Mouse (Mus musculus) ES-E14 (cell line): ENCODE results near the gene Ezr. TPM values are rescaled to one million over a fixed set of nuclear protein-coding genes. Genes with fewer than 3 reads are reported as not detected.

Experiments used
- DNase-seq: peaks from one replicate; pipeline ENCODE4 v3.0.0-alpha.2; 2013; ENCODE audit warnings: low read depth, low spot score
- H3K27ac ChIP-seq: 2 replicates; pipeline ENCODE4 v1.5.1; 2012; ENCODE audit warnings: low read depth, mild to moderate bottlenecking, low read length, moderate library complexity, mixed read lengths; ENCODE audit not compliant: poor library complexity, insufficient read depth, severe bottlenecking
- H3K36me3 ChIP-seq: 2 replicates; pipeline ENCODE4 v1.6.1; 2012; ENCODE audit warnings: mild to moderate bottlenecking, low read length, moderate library complexity, mixed read lengths; ENCODE audit not compliant: control insufficient read depth, poor library complexity, insufficient read depth, severe bottlenecking
- H3K4me1 ChIP-seq, 2 experiments: fragments of 150-350 bp in 1 of 2; sonication (generic) in 1 of 2; 2 replicates each; pipeline ENCODE4 v1.6.1; 2012; ENCODE audit warnings: low read length in 2 of 2, mild to moderate bottlenecking in 1 of 2, mixed read lengths in 1 of 2; ENCODE audit not compliant: control insufficient read depth in 2 of 2, insufficient read depth in 2 of 2, poor library complexity in 1 of 2
- H3K4me3 ChIP-seq, 2 experiments: fragments of 150-350 bp in 1 of 2; sonication (generic) in 1 of 2; 2 replicates each; pipeline ENCODE4 v1.5.1; 2012; ENCODE audit warnings: low read length in 2 of 2, low read depth in 1 of 2, mild to moderate bottlenecking in 1 of 2, mixed read lengths in 1 of 2; ENCODE audit not compliant: insufficient read depth in 1 of 2, poor library complexity in 1 of 2, severe bottlenecking in 1 of 2
- H3K9ac ChIP-seq: 2 replicates; pipeline ENCODE4 v1.6.1; 2012; ENCODE audit warnings: low read depth, mild to moderate bottlenecking, low read length, mixed read lengths; ENCODE audit not compliant: poor library complexity, insufficient read depth, severe bottlenecking
- H3K9me3 ChIP-seq: fragments of 150-350 bp; sonication (generic); 2 replicates; pipeline ENCODE4 v1.6.1; 2012; ENCODE audit warnings: low read depth, mild to moderate bottlenecking, low read length; ENCODE audit not compliant: control insufficient read depth, insufficient read depth
- CHD2 ChIP-seq: IDR thresholded peaks from 2 replicates; pipeline ENCODE4 v1.6.1; 2014; ENCODE audit warnings: mild to moderate bottlenecking, low read depth, low read length, inconsistent platforms
- HCFC1 ChIP-seq: IDR thresholded peaks from 2 replicates; pipeline ENCODE4 v1.6.1; 2012; ENCODE audit warnings: low read length, inconsistent platforms, borderline replicate concordance; ENCODE audit not compliant: insufficient read depth
- MAFK ChIP-seq: IDR thresholded peaks from 2 replicates; pipeline ENCODE4 v1.6.1; 2014; ENCODE audit warnings: mild to moderate bottlenecking, low read depth, low read length, inconsistent platforms; ENCODE audit not compliant: insufficient read depth
- ZC3H11A ChIP-seq: IDR thresholded peaks from 2 replicates; pipeline ENCODE4 v1.6.1; 2012; ENCODE audit warnings: low read depth, mild to moderate bottlenecking, inconsistent platforms, low read length, borderline replicate concordance
- ZNF384 ChIP-seq: IDR thresholded peaks from 2 replicates; pipeline ENCODE4 v1.6.1; 2012; ENCODE audit warnings: low read depth, low read length, inconsistent platforms
- in situ Hi-C, 2 experiments: fragments of 600-800 bp; cut with MboI; formaldehyde crosslinking; loops; one replicate each; pipeline ENCODE4 v1.15.1; 2025; ENCODE audit warnings: low sequenced_read_pairs in 2 of 2, inconsistent platforms in 1 of 2; ENCODE audit not compliant: unreplicated experiment in 2 of 2
- total RNA-seq: library from RNA; depleted of rRNA; stranded (reverse); fragments of 300-350 nt; gene quantifications from 2 replicates; pipeline ENCODE4 v1.2.3, GENCODE M21; 2012

Ezr gene
- total RNA-seq, 1 experiment: 131 TPM

DNA sequence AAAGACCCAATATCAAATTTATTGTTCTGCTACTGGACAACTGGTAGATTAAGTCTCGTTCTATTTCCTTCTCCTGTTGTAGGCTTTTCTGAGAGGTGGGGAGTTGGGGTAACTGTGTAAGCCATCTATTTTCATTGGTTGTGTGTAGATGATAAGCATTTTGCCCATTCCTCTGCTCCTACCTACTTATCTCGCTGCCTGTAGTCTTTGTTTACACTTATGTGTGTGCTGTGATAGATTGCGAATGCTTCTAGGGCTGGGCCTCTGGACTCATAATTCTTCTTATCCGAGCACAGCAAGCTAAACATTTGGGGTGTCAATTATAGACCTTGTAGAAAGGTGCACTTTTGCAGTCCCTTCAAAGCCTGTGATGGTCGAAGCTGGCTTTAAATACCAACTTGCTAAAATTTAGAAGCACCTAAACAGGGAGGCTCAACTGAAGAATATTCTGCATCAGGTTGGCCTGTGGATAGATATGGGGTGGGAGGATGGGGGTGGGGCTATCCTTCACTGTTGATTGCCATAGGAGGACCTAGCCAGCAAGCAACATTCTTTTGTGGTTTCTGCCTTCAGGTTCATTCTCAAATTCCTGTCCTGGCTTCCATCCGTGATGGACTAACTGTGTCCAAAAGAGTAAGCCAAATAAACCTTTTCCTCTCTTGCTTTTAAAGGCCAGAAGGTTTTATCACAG is 22.4 kb upstream of the Ezr start:
- no peak overlapping the region for H3K4me3 ChIP-seq
- H3K27ac ChIP-seq: no peak overlapping the region
- no peak for DNase-seq
- peaks cover 2 to 3% of the 10 kb centered on the region in 2 experiments; a peak in 2 of 4 replicates for H3K4me1 ChIP-seq
- H3K36me3 ChIP-seq: no peaks in the 10 kb centered on the region
- no peak for TF ChIP-seq ZNF384
- no peak for TF ChIP-seq ZC3H11A
- no peak for TF ChIP-seq HCFC1
- TF ChIP-seq CHD2: no peak
- H3K9ac ChIP-seq: no peak overlapping the region
- H3K9me3 ChIP-seq: no peaks in the 10 kb centered on the region
- in situ Hi-C loops: no loop called here

DNA sequence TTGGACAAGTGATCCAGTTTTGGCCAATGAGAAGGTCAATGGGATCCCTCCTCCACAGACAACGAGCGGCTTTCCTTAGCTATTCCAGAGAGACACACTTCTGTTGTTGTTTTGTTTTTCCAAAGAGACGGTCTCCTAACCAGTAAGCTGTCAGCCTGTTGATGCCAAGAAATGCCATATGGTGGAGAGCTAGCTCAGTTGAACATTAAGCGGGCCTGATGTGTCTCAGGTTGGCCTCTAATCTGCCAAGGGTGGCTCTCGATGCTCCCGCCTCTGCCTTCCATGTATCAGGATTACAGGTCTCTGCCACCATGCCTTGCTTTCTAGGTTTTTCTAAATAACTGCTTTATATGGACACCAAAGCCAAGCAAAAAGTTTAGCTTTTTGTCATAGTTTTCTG is 21.5 kb upstream of the Ezr start:
- TF ChIP-seq MAFK (no peak), ZNF384 (no peak), ZC3H11A (no peak), HCFC1 (no peak), CHD2 (no peak)
- H3K4me3 ChIP-seq: no peak overlapping the region
- no peak overlapping the region for H3K9ac ChIP-seq
- no peak for DNase-seq
- in situ Hi-C loops: no loop called here
- no peaks in the 10 kb centered on the region for H3K9me3 ChIP-seq
- no peak overlapping the region for H3K27ac ChIP-seq
- peaks cover 2 to 3% of the 10 kb centered on the region in 2 experiments; a peak in 2 of 4 replicates for H3K4me1 ChIP-seq
- no peaks in the 10 kb centered on the region for H3K36me3 ChIP-seq

DNA sequence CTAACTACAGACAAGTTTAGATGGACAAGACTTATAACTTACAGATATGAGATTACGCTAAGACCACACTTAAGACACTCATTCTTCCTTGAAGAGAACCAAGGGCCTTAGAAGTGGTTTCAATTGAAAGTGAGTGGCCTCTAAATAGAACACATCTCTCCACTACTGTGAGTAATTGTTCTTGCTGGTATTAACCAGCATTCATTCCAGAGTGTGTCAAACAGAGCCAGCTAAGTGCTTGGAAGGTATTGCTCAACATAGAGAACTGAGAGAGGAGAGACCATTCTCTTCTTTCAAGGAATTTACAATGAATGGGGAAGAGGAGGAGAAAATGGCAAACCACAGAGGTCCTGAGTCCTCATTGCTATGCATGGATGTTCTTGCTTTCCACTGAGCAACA is 21.0 kb upstream of the Ezr start:
- Histone ChIP-seq H3K27ac (no peak overlapping the region), H3K9ac (no peak overlapping the region), H3K36me3 (no peaks in the 10 kb centered on the region), H3K4me1 (peaks cover 2% of the 10 kb centered on the region in 2 experiments; a peak in 1 of 4 replicates), H3K4me3 (no peak overlapping the region), H3K9me3 (no peaks in the 10 kb centered on the region)
- DNase-seq: no peak
- in situ Hi-C loops: no loop called here
- TF ChIP-seq ZNF384 (no peak), ZC3H11A (no peak), MAFK (no peak), HCFC1 (no peak), CHD2 (no peak)

DNA sequence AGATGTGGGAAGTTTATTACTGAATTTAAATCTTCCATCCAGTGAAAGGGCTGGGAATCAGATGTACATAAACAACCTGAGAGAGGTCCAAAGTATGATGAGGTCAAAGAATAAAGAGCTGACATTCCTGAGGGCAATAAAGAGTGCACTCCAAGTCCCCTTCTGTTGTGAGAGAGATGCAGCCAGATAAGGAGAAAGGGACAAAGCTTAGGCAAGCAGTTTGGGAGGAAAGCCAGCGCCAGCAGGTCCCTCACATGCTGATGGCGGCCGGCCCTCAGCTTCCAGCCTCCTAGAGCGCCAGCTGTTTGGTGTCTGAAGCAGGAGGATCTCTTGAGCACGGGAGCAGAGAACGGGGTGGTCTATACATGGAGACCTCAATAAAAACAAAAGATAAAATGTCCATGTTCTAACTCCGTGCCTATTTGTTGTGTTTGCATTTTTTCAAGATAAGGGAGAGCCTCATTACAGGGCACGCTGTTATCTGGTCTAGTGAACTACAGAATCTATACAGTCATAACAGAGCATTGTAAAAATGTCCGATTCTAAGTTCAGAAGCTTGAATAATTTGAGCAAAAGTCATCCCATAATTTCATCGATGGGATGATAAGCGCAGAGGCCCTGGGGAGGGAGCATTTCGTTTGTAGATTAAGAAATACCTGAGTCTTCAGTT is 15.9 kb upstream of the Ezr start:
- Histone ChIP-seq H3K4me1 (no peaks in the 10 kb centered on the region), H3K36me3 (no peaks in the 10 kb centered on the region), H3K9ac (no peak overlapping the region), H3K9me3 (no peaks in the 10 kb centered on the region), H3K4me3 (no peak overlapping the region), H3K27ac (no peak overlapping the region)
- TF ChIP-seq ZC3H11A (no peak), HCFC1 (no peak)
- no peak for DNase-seq
- in situ Hi-C loops: no loop called here

DNA sequence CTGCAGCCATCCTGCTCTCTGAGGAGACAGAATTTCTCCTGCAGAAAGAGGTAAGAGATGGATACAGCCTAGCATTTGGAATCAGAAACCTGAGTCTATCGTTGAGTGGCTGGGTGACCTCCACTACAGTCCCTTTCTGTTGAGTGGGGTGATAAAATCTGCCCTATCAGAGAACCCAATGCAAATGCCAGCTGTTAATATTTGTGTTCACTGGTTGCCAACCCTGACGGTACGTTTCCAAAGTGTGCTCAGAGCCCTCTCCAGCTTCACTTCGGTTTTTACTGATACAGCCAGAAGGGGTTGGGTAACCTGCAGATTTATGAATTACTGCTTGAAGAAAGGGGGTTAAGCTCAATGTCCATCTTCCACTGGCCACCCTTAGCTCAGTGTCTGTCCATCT is 14.9 kb upstream of the Ezr start:
- no peak overlapping the region for H3K4me3 ChIP-seq
- H3K4me1 ChIP-seq: no peaks in the 10 kb centered on the region
- H3K36me3 ChIP-seq: no peaks in the 10 kb centered on the region
- TF ChIP-seq HCFC1: no peak
- TF ChIP-seq ZC3H11A: no peak
- TF ChIP-seq ZNF384: no peak
- TF ChIP-seq CHD2: no peak
- H3K27ac ChIP-seq: no peak overlapping the region
- in situ Hi-C loops: no loop called here
- DNase-seq: no peak
- no peak overlapping the region for H3K9ac ChIP-seq
- H3K9me3 ChIP-seq: no peaks in the 10 kb centered on the region
